Mouse (Mus musculus): ENCODE results near the gene Ccdc159.

Ccdc159 gene

GRCm38 (mm10) chr9:21927208-21927753, at the start of gene Ccdc159, which contains the start of gene Tmem205:
Ccdc159 (plus strand) TSS chr9:21927471.
Tmem205 (minus strand) TSS chr9:21927556.
- DNase-seq (ENCODE audit: low read depth, low spot score): peak; percentile 100

GRCm38 (mm10) chr9:21889229-21889628, 38.0 kb upstream of the Ccdc159 start:
- no peak for DNase-seq (ENCODE audit: low read depth, low spot score)

- DNase-seq (ENCODE audit: low read depth, low spot score): peak; percentile 93
Observed at GRCm38 (mm10) chr9:21901223-21901820, 25.9 kb upstream of the Ccdc159 start.

- no peak for DNase-seq (ENCODE audit: low read depth, low spot score)
Observed at GRCm38 (mm10) chr9:21904031-21904430, 23.2 kb upstream of the Ccdc159 start.

GRCm38 (mm10) chr9:21908216-21908615, 19.1 kb upstream of the Ccdc159 start:
- DNase-seq (ENCODE audit: low read depth, low spot score): no peak

GRCm38 (mm10) chr9:21909474-21910223, 17.6 kb upstream of the Ccdc159 start:
- DNase-seq (ENCODE audit: low read depth, low spot score): peak; percentile 78

- no peak for DNase-seq (ENCODE audit: low read depth, low spot score)
Observed at GRCm38 (mm10) chr9:21916851-21917492, 10.3 kb upstream of the Ccdc159 start.

GRCm38 (mm10) chr9:21917493-21918034, 9.7 kb upstream of the Ccdc159 start:
- DNase-seq (ENCODE audit: low read depth, low spot score): peak; percentile 84

GRCm38 (mm10) chr9:21918035-21918592, 9.2 kb upstream of the Ccdc159 start, which contains the start of gene Rab3d:
Rab3d (minus strand) TSS chr9:21918192.
- DNase-seq (ENCODE audit: low read depth, low spot score): peak; percentile 95

GRCm38 (mm10) chr9:21918692-21919384, 8.4 kb upstream of the Ccdc159 start:
- DNase-seq (ENCODE audit: low read depth, low spot score): peak; percentile 58

GRCm38 (mm10) chr9:21923036-21923435, 4.2 kb upstream of the Ccdc159 start:
- no peak for DNase-seq (ENCODE audit: low read depth, low spot score)

GRCm38 (mm10) chr9:21923490-21924098, 3.7 kb upstream of the Ccdc159 start:
- DNase-seq (ENCODE audit: low read depth, low spot score): no peak

- peak; percentile 80 for DNase-seq (ENCODE audit: low read depth, low spot score)
Observed at GRCm38 (mm10) chr9:21924099-21924493, 3.2 kb upstream of the Ccdc159 start.

GRCm38 (mm10) chr9:21925034-21925433, 2.2 kb upstream of the Ccdc159 start:
- no peak for DNase-seq (ENCODE audit: low read depth, low spot score)

- no peak for DNase-seq (ENCODE audit: low read depth, low spot score)
Observed at GRCm38 (mm10) chr9:21925506-21925905, 1.8 kb upstream of the Ccdc159 start.

GRCm38 (mm10) chr9:21926155-21926554, 1.1 kb upstream of the Ccdc159 start:
- no peak for DNase-seq (ENCODE audit: low read depth, low spot score)

- DNase-seq (ENCODE audit: low read depth, low spot score): peak; percentile 46
Observed at GRCm38 (mm10) chr9:21926784-21927183, 487 bp upstream of the Ccdc159 start.

GRCm38 (mm10) chr9:21929208-21929607, 1.9 kb downstream of the Ccdc159 start:
- DNase-seq (ENCODE audit: low read depth, low spot score): no peak

GRCm38 (mm10) chr9:21932006-21932405, 4.7 kb downstream of the Ccdc159 start:
- DNase-seq (ENCODE audit: low read depth, low spot score): peak; percentile 70

- DNase-seq (ENCODE audit: low read depth, low spot score): no peak
Observed at GRCm38 (mm10) chr9:21932445-21933137, 5.3 kb downstream of the Ccdc159 start.
